Mouse (Mus musculus) liver, embryonic 14.5 days (tissue): ENCODE data around the gene 3110082J24Rik.

ENCODE experiments used
- CTCF ChIP-seq: IDR thresholded peaks from 2 replicates; pipeline ENCODE4 v1.5.1; 2016; ENCODE audit warnings: antibody characterized with exemption, low read depth, control low read depth
- EP300 ChIP-seq: IDR thresholded peaks from 2 replicates; pipeline ENCODE4 v1.6.1; 2016; ENCODE audit warnings: antibody characterized with exemption, low read depth

DNA sequence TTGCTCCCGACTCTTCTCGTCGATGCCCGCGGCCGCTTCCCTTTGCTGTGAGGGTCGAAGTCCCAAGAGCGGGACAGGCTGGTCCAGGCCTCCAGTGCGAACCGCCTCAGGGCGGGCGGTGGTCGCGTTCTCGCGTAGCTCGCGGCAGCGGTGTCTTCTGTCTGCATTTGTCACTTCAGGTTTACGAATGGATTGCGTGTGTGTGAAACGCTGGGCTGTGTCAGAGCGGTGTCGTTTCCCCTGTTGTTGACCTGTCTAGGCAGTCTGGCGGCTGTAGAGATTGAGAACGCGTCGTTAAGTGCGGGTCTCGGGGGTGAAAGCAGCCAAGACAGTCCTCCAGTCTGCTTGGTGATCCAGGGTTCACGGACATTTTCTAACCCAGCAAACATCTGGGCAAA lies 49.5 kb upstream of the 3110082J24Rik start:
- TF ChIP-seq CTCF: no peak; the same call in 1 of the 2 replicates
- no peak for TF ChIP-seq EP300
